Mouse (Mus musculus): ENCODE measurements around the gene Mboat7. TPM values are rescaled to one million over a fixed set of nuclear protein-coding genes. Genes with fewer than 3 reads are reported as not detected.
A peak's percentile ranks its signal among the peaks of the same experiment; 100 is the strongest.
"Not testable (repeated sequence)": the region's sequence is repeated elsewhere in the genome, so short reads cannot be mapped to it uniquely, and the experiment has no call there.

Mboat7 gene
- polyA plus RNA-seq, 1 experiment from 2014 or later: 43.8 TPM

DNA sequence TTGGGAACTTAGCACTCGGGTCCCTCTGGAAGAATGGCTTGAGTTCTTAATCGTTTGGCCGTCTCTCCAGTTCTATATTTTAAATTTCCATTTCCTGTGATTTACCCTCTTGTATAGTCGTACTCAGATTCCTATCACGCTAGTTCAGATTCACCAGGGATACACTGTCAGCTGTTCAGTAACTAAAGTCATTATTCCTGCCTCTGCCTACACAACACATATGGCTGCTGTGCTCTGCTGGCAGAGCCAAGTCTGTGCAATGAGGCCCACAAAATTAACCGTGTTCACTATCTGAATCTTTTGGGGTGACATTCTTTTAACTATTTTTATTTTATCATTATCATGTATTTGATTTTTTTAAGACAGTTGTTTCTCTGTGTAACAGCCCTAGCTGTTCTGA is 5.1 kb upstream of the Mboat7 start:
- no peak for ATAC-seq (replicated peaks; ENCODE audit: low FRiP score, low TSS enrichment, low read depth)
- H3K4me2 ChIP-seq (ENCODE audit: low read length): no peak overlapping the region
- DNase-seq (ENCODE audit: low spot score): no peak
- H3K9me3 ChIP-seq (ENCODE audit: control insufficient read depth, low read length): no peaks in the 10 kb centered on the region
- H3K27ac ChIP-seq (ENCODE audit: low read depth): no peak overlapping the region
- no peaks in the 10 kb centered on the region for H3K27me3 ChIP-seq (replicated peaks; ENCODE audit: control insufficient read depth, insufficient read depth, low read length)
- no peak overlapping the region for H3K4me3 ChIP-seq (ENCODE audit: low read depth, low read length)
- 96% methylated on average over 6 of the region's 6 CpGs for WGBS
- H3K36me3 ChIP-seq (ENCODE audit: control insufficient read depth, insufficient read depth, low read length): peaks cover 59% of the 10 kb centered on the region
- no peak overlapping the region for H3K9ac ChIP-seq (ENCODE audit: low read length)
- H3K4me1 ChIP-seq (replicated peaks; ENCODE audit: control insufficient read depth, insufficient read depth, low read length): peaks cover 7% of the 10 kb centered on the region; the same call in 1 of the 2 replicates

DNA sequence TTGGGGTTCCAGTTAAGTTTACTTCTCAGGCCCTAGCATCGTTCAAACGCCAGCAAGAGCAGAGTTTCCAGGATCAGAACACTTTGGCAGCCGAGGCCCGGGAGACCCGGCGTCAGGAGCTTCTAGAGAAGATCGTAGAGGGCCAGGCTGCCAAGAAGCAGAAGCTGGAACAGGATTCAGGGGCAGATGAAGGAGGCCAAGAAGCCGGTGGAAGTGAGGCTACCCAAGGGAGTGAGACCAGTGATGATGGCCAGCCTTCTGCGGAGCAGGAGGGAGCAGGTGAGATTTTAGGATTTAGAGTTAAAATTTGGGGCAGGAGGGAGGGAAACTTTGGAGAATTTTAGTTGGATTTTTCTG is 1.6 kb upstream of the Mboat7 start:
- ATAC-seq (replicated peaks; ENCODE audit: low FRiP score, low TSS enrichment, low read depth); DNase-seq (ENCODE audit: low spot score); H3K27me3 ChIP-seq (replicated peaks; ENCODE audit: control insufficient read depth, insufficient read depth, low read length); H3K9me3 ChIP-seq (ENCODE audit: control insufficient read depth, low read length): not testable (repeated sequence)
- peak overlapping the region; percentile 84 for H3K9ac ChIP-seq (ENCODE audit: low read length)
- H3K27ac ChIP-seq (ENCODE audit: low read depth): peak overlapping the region; percentile 97
- H3K36me3 ChIP-seq (ENCODE audit: control insufficient read depth, insufficient read depth, low read length): peaks cover 51% of the 10 kb centered on the region
- peak overlapping the region; percentile 79 for H3K4me3 ChIP-seq (ENCODE audit: low read depth, low read length)
- 6% methylated on average over 9 of the region's 9 CpGs for WGBS
- peaks cover 12% of the 10 kb centered on the region for H3K4me1 ChIP-seq (replicated peaks; ENCODE audit: control insufficient read depth, insufficient read depth, low read length)
- peak overlapping the region; percentile 77 for H3K4me2 ChIP-seq (ENCODE audit: low read length)

DNA sequence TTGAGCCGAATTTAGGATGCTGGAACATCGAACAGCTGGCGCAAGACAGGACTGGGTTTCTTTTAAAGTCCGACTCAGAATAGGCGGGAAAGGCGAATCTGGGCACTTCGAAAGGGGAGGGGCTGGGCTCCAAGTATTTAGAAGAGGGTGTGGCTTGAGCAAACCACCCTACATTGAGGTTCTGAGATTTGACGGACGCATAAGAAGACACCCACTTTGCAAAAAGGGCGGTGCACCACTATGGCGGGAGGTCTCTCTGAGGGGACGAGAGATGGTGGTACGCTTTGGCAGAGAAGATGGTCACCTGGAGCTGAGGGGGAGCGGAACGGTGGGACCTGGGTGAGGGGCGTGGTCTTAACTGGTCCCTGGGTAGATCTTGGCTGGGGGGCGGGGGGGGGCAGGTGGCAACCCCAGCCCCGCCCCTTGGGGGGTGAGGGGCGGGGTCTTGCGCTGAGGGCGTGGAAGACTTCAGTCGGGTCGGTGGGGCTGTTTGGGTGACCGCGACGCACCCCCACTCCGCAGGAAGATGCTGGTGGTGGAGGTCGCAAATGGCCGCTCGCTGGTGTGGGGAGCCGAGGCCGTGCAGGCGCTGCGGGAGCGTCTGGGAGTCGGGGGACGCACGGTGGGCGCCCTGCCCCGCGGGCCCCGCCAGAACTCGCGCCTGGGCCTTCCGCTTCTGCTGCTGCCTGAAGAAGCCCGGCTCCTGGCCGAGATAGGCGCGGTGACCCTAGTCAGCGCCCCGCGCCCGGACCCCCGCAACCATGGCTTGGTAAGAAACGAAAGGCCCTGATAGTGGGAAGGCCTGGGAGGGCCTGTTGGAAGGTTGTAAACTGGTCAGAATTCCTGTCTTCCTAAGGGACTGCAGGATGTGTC is 989 bp upstream of the Mboat7 start:
- WGBS: under 1% methylated on average over 43 of the region's 55 CpGs
- Histone ChIP-seq H3K27ac (ENCODE audit: low read depth) (peak overlapping the region; percentile 97), H3K4me2 (ENCODE audit: low read length) (peak overlapping the region; percentile 77)

DNA sequence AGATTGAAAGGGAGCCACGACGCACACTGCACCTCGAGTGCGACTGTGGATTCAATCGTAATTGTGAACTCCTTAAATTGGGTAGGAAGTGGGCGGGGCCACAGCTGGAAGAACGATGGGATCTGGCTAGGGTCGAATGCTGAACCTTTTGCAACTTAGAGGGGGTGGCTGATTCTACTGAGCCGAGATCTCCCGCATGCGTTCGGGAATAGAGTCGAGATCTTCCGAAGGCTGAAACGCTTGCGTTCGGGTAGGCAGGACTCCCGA is 419 bp upstream of the Mboat7 start:
- Histone ChIP-seq H3K4me2 (ENCODE audit: low read length) (peak overlapping the region; percentile 77), H3K9ac (ENCODE audit: low read length) (peak overlapping the region; percentile 84), H3K9me3 (ENCODE audit: control insufficient read depth, low read length) (no peaks in the 10 kb centered on the region), H3K4me3 (ENCODE audit: low read depth, low read length) (peak overlapping the region; percentile 79), H3K27me3 (replicated peaks; ENCODE audit: control insufficient read depth, insufficient read depth, low read length) (no peaks in the 10 kb centered on the region), H3K4me1 (replicated peaks; ENCODE audit: control insufficient read depth, insufficient read depth, low read length) (peaks cover 12% of the 10 kb centered on the region), H3K27ac (ENCODE audit: low read depth) (peak overlapping the region; percentile 97), H3K36me3 (ENCODE audit: control insufficient read depth, insufficient read depth, low read length) (peaks cover 43% of the 10 kb centered on the region)
- DNase-seq (ENCODE audit: low spot score) (no peak), ATAC-seq (replicated peaks; ENCODE audit: low FRiP score, low TSS enrichment, low read depth) (no peak)
- WGBS: under 1% methylated on average over 18 of the region's 18 CpGs

More for the DNA sequence above, 989 bp upstream of the Mboat7 start:
- H3K4me3 ChIP-seq (ENCODE audit: low read depth, low read length): peak overlapping the region; percentile 79
- DNase-seq (ENCODE audit: low spot score) (peak; percentile 89), ATAC-seq (replicated peaks; ENCODE audit: low FRiP score, low TSS enrichment, low read depth) (peak; percentile 70)
- H3K36me3 ChIP-seq (ENCODE audit: control insufficient read depth, insufficient read depth, low read length): peaks cover 47% of the 10 kb centered on the region
- H3K27me3 ChIP-seq (replicated peaks; ENCODE audit: control insufficient read depth, insufficient read depth, low read length): no peaks in the 10 kb centered on the region
- H3K9me3 ChIP-seq (ENCODE audit: control insufficient read depth, low read length): no peaks in the 10 kb centered on the region
- H3K9ac ChIP-seq (ENCODE audit: low read length): peak overlapping the region; percentile 84
- peaks cover 12% of the 10 kb centered on the region for H3K4me1 ChIP-seq (replicated peaks; ENCODE audit: control insufficient read depth, insufficient read depth, low read length)

DNA sequence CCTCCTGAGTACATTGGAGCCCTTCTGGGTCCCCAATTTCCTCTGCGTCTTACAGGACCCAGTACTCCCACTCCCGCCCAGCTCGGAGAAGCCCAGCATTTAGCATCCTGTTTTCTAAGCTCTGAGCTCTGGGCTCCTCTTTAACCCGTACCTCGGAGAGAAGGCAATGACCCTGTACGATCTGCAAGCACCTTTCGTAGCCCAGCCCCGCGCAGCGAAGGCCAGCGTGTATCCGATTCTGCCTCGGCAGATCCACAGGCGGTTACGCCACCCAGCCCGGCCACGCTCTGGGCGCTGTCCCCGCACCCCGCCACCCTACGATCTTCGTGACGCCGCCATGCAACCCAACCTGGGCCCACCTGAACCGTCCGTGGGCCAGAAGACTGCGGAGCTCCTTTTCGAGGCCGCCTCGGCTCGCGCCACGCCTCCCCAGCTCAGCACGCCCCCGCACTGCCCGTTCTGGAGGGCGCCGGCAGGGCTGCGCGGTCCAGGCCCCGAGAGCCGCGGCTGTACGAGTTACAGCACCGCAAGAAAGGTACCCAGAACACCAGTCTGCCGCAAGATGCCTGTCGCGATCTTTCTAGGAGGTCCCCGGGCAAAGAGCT is 839 bp downstream of the Mboat7 start, which contains the start of gene Tsen34:
Tsen34 (plus strand) TSS at position 482 of the 605 bp plus-strand sequence.
- Histone ChIP-seq H3K4me1 (replicated peaks; ENCODE audit: control insufficient read depth, insufficient read depth, low read length) (peaks cover 12% of the 10 kb centered on the region), H3K9ac (ENCODE audit: low read length) (peak within 1 kb of the TSS; percentile 84), H3K4me2 (ENCODE audit: low read length) (peak within 1 kb of the TSS; percentile 77), H3K9me3 (ENCODE audit: control insufficient read depth, low read length) (no peaks in the 10 kb centered on the region), H3K36me3 (ENCODE audit: control insufficient read depth, insufficient read depth, low read length) (peaks cover 42% of the 10 kb centered on the region), H3K27ac (ENCODE audit: low read depth) (peak within 1 kb of the TSS; percentile 97), H3K4me3 (ENCODE audit: low read depth, low read length) (peak within 1 kb of the TSS; percentile 79), H3K27me3 (replicated peaks; ENCODE audit: control insufficient read depth, insufficient read depth, low read length) (no peaks in the 10 kb centered on the region)
- ATAC-seq (replicated peaks; ENCODE audit: low FRiP score, low TSS enrichment, low read depth): peak; percentile 59; the same call in 1 of the 2 replicates
- under 1% methylated on average over 48 of the region's 49 CpGs for WGBS
- peak; percentile 98 for DNase-seq (ENCODE audit: low spot score)

DNA sequence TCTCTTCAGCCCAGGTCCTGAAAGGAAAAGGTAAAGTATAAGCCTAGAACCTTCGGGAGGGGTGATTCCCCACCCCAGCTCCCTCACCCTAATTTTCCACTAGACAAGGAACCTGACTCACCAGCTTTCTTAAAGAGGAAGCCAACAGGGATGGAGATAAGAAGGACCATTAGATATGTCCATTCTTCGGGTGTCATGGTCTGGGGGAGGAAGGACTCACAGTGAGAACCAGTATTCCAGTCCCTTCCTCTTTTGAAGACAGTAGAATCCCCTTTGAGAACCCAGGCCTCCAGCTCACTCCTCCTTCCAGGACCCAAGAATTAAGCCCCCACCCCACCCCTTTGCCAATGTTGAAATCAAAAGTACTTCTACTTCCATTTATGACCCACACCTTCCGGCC is 1.4 kb downstream of the Mboat7 start:
- peak overlapping the region; percentile 77 for H3K4me2 ChIP-seq (ENCODE audit: low read length)
- no peak for ATAC-seq (replicated peaks; ENCODE audit: low FRiP score, low TSS enrichment, low read depth)
- no peak for DNase-seq (ENCODE audit: low spot score)
- no peaks in the 10 kb centered on the region for H3K9me3 ChIP-seq (ENCODE audit: control insufficient read depth, low read length)
- peak overlapping the region; percentile 79 for H3K4me3 ChIP-seq (ENCODE audit: low read depth, low read length)
- 29% methylated on average over 3 of the region's 3 CpGs for WGBS
- peaks cover 12% of the 10 kb centered on the region for H3K4me1 ChIP-seq (replicated peaks; ENCODE audit: control insufficient read depth, insufficient read depth, low read length)
- peak overlapping the region; percentile 97; the same call in 1 of the 2 replicates for H3K27ac ChIP-seq (ENCODE audit: low read depth)
- peaks cover 42% of the 10 kb centered on the region for H3K36me3 ChIP-seq (ENCODE audit: control insufficient read depth, insufficient read depth, low read length)
- H3K27me3 ChIP-seq (replicated peaks; ENCODE audit: control insufficient read depth, insufficient read depth, low read length): no peaks in the 10 kb centered on the region
- H3K9ac ChIP-seq (ENCODE audit: low read length): peak overlapping the region; percentile 84

DNA sequence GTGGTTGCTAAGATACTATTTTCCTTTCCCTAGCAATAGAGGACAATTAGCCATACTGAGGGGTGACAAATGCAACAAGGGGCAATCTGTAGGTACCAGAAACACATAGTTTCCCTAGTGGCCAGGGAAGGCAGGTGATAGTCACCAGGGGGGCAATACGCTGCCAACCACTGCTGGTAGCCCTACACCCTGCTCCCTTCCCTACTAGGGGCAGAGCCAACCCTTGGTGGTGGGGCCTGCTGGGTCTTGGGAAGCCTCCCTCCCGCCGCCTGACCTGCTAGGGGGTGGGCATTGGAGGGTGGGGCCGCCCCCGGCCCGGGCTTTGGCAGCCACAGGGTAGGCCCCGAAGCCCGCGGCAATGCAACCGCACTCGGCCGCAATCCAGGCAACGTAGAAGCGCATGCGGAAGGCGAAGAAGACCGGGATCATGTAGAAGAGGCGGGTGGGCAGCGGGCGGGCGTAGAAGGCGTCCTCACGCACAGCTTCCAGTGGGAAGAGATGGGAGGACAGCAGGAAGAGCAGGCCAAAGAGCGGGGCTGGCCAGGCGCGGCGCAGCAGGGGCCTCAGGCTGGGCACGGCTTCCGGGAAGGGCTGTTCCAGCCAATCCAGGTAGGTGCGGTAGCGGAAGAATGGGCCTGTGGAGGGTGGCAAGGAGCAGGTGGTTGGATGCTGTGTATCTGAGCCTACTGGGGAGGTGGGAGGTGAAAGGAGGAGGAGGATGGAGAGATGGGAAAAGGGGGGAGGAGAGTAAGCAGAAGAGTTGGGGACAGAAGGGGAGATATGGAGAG is 7.7 kb downstream of the Mboat7 start:
- Histone ChIP-seq H3K9me3 (ENCODE audit: control insufficient read depth, low read length) (no peaks in the 10 kb centered on the region), H3K27ac (ENCODE audit: low read depth) (no peak overlapping the region), H3K4me1 (replicated peaks; ENCODE audit: control insufficient read depth, insufficient read depth, low read length) (no peaks in the 10 kb centered on the region), H3K27me3 (replicated peaks; ENCODE audit: control insufficient read depth, insufficient read depth, low read length) (no peaks in the 10 kb centered on the region), H3K4me3 (ENCODE audit: low read depth, low read length) (no peak overlapping the region), H3K36me3 (ENCODE audit: control insufficient read depth, insufficient read depth, low read length) (peaks cover 58% of the 10 kb centered on the region), H3K9ac (ENCODE audit: low read length) (no peak overlapping the region), H3K4me2 (ENCODE audit: low read length) (no peak overlapping the region)
- ATAC-seq (replicated peaks; ENCODE audit: low FRiP score, low TSS enrichment, low read depth) (no peak), DNase-seq (ENCODE audit: low spot score) (no peak)
- WGBS: 86% methylated on average over 31 of the region's 31 CpGs

DNA sequence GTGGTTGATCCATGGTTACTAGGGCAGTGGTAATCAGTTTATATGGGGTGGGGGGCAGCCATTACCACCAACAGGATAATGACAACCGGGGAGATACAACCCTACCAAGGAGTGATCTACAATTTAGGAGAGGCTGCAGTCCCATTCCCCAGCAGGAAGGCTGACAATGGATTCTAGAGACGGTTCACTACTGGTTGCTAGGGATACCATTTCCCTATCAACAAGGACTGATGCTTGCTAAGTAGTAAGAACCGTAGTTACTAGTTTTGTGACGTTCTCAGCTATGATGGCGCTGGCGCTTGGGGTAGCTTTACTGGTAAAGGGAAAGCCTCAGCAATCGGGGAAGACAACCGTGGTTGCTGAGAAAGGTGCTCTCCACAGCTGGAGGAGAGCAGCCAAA is 8.6 kb downstream of the Mboat7 start:
- no peaks in the 10 kb centered on the region for H3K9me3 ChIP-seq (ENCODE audit: control insufficient read depth, low read length)

More for the DNA sequence above, 8.6 kb downstream of the Mboat7 start:
- no peaks in the 10 kb centered on the region for H3K4me1 ChIP-seq (replicated peaks; ENCODE audit: control insufficient read depth, insufficient read depth, low read length)
- peaks cover 52% of the 10 kb centered on the region for H3K36me3 ChIP-seq (ENCODE audit: control insufficient read depth, insufficient read depth, low read length)
- no peak for ATAC-seq (replicated peaks; ENCODE audit: low FRiP score, low TSS enrichment, low read depth)
- H3K4me3 ChIP-seq (ENCODE audit: low read depth, low read length): no peak overlapping the region
- DNase-seq (ENCODE audit: low spot score): no peak
- H3K27ac ChIP-seq (ENCODE audit: low read depth): no peak overlapping the region
- no peaks in the 10 kb centered on the region for H3K27me3 ChIP-seq (replicated peaks; ENCODE audit: control insufficient read depth, insufficient read depth, low read length)
- no peak overlapping the region for H3K4me2 ChIP-seq (ENCODE audit: low read length)
- WGBS: 91% methylated on average over 8 of the region's 8 CpGs
- H3K9ac ChIP-seq (ENCODE audit: low read length): no peak overlapping the region

Data from intestine, embryonic 14.5 days (tissue).